Mouse (Mus musculus): ENCODE results near the gene Ift88. TPM values are rescaled to one million over a fixed set of nuclear protein-coding genes. Genes with fewer than 3 reads are reported as not detected.

Ift88 gene
- polyA plus RNA-seq, 1 experiment from 2014 or later: 1.2 TPM

DNA sequence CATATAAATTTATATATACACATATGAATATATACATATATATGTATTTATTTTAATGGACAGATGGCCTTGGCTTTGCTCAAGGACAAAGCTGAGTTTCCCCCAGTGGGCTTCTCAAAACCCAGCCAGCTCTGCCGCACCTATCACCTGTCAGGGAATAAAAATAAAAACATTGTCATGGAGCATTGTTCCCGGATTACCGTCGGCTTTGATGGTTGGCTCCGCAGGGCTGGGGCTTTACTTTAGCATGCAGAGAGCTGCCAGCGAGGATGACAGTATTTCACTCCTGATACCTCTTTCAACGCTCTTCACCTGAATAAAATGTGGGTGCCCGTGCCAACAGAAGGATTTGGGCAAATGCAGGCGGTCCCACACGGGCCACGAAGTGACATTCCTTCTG lies 110.0 kb downstream of the Ift88 start:
- no peak for ATAC-seq (ENCODE audit: insufficient read depth)
- H3K27ac ChIP-seq (replicated peaks): no peak overlapping the region
- no peak overlapping the region for H3K9ac ChIP-seq
- no peaks in the 10 kb centered on the region for H3K36me3 ChIP-seq (replicated peaks)
- no peak overlapping the region for H3K4me3 ChIP-seq (replicated peaks)
- no peak overlapping the region for H3K4me2 ChIP-seq
- H3K9me3 ChIP-seq (replicated peaks): no peaks in the 10 kb centered on the region
- 49% methylated on average over 11 of the region's 11 CpGs for WGBS (ENCODE audit: insufficient replicate concordance)
- 0 out of 2 replicates have a peak, but pooled peaks cover 3% of the 10 kb centered on the region for H3K4me1 ChIP-seq (replicated peaks)
- H3K27me3 ChIP-seq: peaks cover 10% of the 10 kb centered on the region; the same call in 1 of the 2 replicates

DNA sequence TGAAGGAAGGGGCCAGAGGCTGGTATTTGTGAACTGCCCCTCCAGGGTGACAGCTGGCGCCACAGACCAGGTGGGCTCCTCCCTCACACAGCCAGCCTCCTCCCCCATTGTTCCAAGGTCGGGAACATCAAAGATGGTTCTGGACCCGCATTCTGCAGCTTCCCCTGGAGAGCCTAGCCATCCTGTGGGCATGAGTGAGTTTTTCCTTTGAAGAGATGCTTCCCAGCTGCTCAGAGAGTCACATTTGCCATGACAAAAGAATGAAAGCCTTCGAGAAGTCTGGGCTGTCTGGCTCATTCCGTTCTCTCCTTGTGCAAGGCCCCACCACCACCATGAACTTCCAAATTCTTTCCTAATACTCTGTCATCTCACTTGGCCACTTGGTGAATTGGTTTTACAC lies 110.5 kb downstream of the Ift88 start:
- Histone ChIP-seq H3K27me3 (peaks cover 10% of the 10 kb centered on the region; the same call in 1 of the 2 replicates), H3K4me1 (replicated peaks) (0 out of 2 replicates have a peak, but pooled peaks cover 3% of the 10 kb centered on the region), H3K9ac (no peak overlapping the region), H3K9me3 (replicated peaks) (no peaks in the 10 kb centered on the region), H3K36me3 (replicated peaks) (no peaks in the 10 kb centered on the region), H3K4me3 (replicated peaks) (no peak overlapping the region), H3K27ac (replicated peaks) (no peak overlapping the region), H3K4me2 (no peak overlapping the region)
- ATAC-seq (ENCODE audit: insufficient read depth): no peak
- WGBS (ENCODE audit: insufficient replicate concordance): 35% methylated on average over 5 of the region's 5 CpGs

DNA sequence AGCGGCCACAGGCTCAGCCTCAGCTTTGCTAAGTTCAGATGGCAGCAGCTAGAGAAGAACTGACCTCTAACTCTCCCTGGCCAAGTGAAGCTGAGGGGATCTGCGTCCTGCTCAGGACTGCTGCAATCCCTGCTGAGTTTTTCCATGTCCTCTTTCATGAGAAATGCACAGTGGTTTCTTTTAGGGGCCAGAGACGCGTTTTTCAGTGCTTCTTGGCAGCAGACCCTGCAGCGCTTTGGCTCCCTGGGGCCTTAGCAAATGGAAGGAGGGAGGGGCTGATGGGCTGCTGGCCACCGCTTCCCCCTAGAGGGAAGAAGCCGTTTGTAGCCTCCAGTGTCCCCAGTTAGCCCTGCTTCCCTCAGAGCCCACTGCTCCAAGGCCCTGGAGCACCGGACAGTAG lies 111.1 kb downstream of the Ift88 start:
- no peak for ATAC-seq (ENCODE audit: insufficient read depth)

DNA sequence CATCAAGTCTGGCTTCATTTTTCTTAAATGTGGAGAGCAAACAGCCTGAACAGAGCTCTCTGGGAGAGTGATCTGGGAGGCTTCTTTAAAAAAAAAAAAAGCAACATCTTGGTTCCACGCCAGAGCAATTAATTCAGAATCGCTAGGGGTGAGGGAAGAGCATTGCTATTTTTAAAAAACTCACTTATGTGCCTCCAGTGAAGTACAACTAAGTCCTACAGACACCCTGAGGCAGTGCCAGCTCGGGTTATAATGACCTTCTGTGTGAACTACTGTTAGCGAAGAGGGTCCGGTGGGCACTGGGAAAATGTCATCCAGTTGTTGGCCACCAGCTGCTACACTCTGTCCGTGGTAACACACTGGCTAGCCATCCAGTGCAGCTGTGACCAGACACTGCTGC lies 111.8 kb downstream of the Ift88 start:
- H3K36me3 ChIP-seq (replicated peaks): no peaks in the 10 kb centered on the region
- H3K27ac ChIP-seq (replicated peaks): no peak overlapping the region
- H3K4me3 ChIP-seq (replicated peaks): no peak overlapping the region
- 56% methylated on average over 6 of the region's 6 CpGs for WGBS (ENCODE audit: insufficient replicate concordance)
- peaks cover 10% of the 10 kb centered on the region; the same call in 1 of the 2 replicates for H3K27me3 ChIP-seq
- no peak for ATAC-seq (ENCODE audit: insufficient read depth)
- H3K9me3 ChIP-seq (replicated peaks): no peaks in the 10 kb centered on the region
- H3K4me2 ChIP-seq: no peak overlapping the region
- no peak overlapping the region for H3K9ac ChIP-seq
- no peaks in the 10 kb centered on the region for H3K4me1 ChIP-seq (replicated peaks)

More for the DNA sequence above, 111.1 kb downstream of the Ift88 start:
- Histone ChIP-seq H3K27ac (replicated peaks) (no peak overlapping the region), H3K4me1 (replicated peaks) (no peaks in the 10 kb centered on the region), H3K4me3 (replicated peaks) (no peak overlapping the region), H3K36me3 (replicated peaks) (no peaks in the 10 kb centered on the region), H3K27me3 (peaks cover 10% of the 10 kb centered on the region; the same call in 1 of the 2 replicates), H3K9ac (no peak overlapping the region), H3K4me2 (no peak overlapping the region), H3K9me3 (replicated peaks) (no peaks in the 10 kb centered on the region)
- WGBS (ENCODE audit: insufficient replicate concordance): 40% methylated on average over 8 of the region's 8 CpGs

DNA sequence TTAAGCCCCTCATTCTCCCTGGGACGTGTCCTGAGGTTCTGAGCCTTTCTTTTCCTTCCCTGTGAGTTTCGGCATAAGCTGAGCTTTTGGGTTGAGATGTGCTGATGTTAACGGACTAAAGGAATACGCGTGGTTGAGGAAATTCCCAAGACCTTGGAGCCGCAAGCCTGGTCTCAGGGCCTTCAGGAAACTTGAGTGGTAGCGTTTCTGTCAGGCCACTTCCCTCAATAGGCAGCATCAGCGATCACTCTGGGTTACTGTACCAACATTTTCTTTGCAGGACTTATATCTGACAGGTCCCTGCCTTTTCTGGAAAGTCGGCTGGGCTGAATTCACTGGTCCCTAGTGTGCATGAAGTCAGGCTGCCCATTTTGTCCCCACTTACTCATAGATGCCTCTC lies 113.0 kb downstream of the Ift88 start:
- Histone ChIP-seq H3K27me3 (peaks cover 10% of the 10 kb centered on the region; the same call in 1 of the 2 replicates), H3K27ac (replicated peaks) (no peak overlapping the region)
- no peak for ATAC-seq (ENCODE audit: insufficient read depth)

DNA sequence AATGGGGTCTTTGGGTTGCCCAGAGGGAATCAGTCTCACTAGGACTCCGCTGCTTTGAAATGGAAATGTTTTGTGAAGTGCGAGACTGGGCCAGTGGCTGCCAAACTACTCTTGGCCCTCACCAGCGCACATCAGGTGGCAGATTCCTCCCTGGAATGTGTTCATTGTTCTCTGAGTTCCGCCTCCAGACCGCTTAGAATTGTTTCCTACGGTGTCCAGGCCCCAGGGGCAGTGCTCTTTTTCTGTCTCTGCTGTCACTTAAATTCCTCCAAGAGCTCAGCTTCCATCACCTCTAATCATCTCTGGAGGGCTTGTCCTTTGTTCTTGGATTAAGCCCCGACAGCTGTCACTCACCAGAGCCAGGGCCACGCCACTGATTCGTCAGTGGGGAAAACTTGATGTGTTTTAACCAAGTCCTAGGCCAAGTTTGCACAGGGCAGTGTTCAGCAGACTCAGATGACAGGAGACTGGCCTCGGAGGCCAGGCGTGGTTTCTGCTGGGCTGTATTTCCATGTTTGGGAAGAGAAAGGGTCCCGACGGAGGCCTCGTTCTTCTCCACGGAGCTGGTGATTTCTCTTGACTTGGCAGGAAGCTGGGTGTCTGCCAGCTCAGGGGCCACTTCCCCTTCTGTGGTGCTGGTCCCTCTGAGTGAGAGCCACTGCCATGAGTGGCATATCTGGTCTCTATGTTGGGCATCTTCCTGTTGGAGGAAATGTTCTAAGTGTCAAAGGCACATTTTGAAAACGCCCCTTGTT lies 113.6 kb downstream of the Ift88 start:
- H3K9ac ChIP-seq: no peak overlapping the region
- no peak for ATAC-seq (ENCODE audit: insufficient read depth)
- no peaks in the 10 kb centered on the region for H3K36me3 ChIP-seq (replicated peaks)
- H3K4me2 ChIP-seq: peak overlapping the region; percentile 29
- H3K27ac ChIP-seq (replicated peaks): no peak overlapping the region
- WGBS (ENCODE audit: insufficient replicate concordance): 29% methylated on average over 16 of the region's 16 CpGs
- no peaks in the 10 kb centered on the region for H3K4me1 ChIP-seq (replicated peaks)
- no peak overlapping the region for H3K4me3 ChIP-seq (replicated peaks)
- H3K9me3 ChIP-seq (replicated peaks): no peaks in the 10 kb centered on the region
- peaks cover 10% of the 10 kb centered on the region; the same call in 1 of the 2 replicates for H3K27me3 ChIP-seq

More for the DNA sequence above, 113.0 kb downstream of the Ift88 start:
- Histone ChIP-seq H3K4me3 (replicated peaks) (no peak overlapping the region), H3K4me1 (replicated peaks) (no peaks in the 10 kb centered on the region), H3K4me2 (no peak overlapping the region), H3K9ac (no peak overlapping the region), H3K9me3 (replicated peaks) (no peaks in the 10 kb centered on the region), H3K36me3 (replicated peaks) (no peaks in the 10 kb centered on the region)
- 58% methylated on average over 9 of the region's 9 CpGs for WGBS (ENCODE audit: insufficient replicate concordance)

DNA sequence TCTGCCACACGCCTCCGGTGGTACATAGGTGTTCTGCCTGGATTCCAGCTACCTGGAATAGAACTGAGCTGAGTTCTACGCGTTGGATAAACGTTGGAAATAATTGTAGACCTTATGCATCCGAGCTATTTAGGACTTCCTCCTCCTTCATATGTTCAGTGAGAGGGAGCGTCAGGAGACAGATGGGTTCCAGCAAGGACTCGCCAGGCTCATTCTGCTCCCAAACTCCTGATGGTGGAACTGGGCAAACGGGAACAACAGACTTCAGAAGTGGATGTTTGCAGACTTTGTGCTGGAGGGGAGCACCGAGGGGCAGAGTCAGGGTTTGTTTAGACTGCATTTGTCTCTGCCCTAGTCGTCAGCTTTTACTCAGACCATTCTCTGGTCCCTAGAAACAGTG lies 116.8 kb downstream of the Ift88 start:
- Histone ChIP-seq H3K27ac (replicated peaks) (no peak overlapping the region), H3K36me3 (replicated peaks) (no peaks in the 10 kb centered on the region), H3K4me3 (replicated peaks) (no peak overlapping the region), H3K4me2 (no peak overlapping the region), H3K4me1 (replicated peaks) (no peaks in the 10 kb centered on the region), H3K27me3 (no peaks in the 10 kb centered on the region), H3K9ac (no peak overlapping the region), H3K9me3 (replicated peaks) (no peaks in the 10 kb centered on the region)
- ATAC-seq (ENCODE audit: insufficient read depth): no peak
- WGBS (ENCODE audit: insufficient replicate concordance): 62% methylated on average over 11 of the region's 11 CpGs

DNA sequence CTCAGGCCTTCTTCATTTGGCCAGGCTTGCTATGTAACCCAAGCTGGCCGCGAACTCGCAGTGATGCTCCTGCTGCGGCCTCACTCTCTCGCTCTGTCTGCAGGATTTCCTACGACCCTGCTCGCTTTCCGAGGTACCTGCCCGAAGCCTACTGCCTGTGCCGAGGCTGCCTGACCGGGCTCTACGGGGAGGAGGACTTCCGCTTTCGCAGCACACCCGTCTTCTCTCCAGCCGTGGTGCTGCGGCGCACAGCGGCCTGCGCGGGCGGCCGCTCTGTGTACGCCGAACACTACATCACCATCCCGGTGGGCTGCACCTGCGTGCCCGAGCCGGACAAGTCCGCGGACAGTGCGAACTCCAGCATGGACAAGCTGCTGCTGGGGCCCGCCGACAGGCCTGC lies 118.4 kb downstream of the Ift88 start:
- Histone ChIP-seq H3K4me1 (replicated peaks) (0 out of 2 replicates have a peak, but pooled peaks cover 10% of the 10 kb centered on the region), H3K4me3 (replicated peaks) (no peak overlapping the region), H3K36me3 (replicated peaks) (no peaks in the 10 kb centered on the region), H3K9ac (no peak overlapping the region), H3K9me3 (replicated peaks) (no peaks in the 10 kb centered on the region), H3K27me3 (no peaks in the 10 kb centered on the region), H3K27ac (replicated peaks) (no peak overlapping the region), H3K4me2 (peak overlapping the region; percentile 36)
- ATAC-seq (ENCODE audit: insufficient read depth): no peak
- 64% methylated on average over 34 of the region's 34 CpGs for WGBS (ENCODE audit: insufficient replicate concordance)

DNA sequence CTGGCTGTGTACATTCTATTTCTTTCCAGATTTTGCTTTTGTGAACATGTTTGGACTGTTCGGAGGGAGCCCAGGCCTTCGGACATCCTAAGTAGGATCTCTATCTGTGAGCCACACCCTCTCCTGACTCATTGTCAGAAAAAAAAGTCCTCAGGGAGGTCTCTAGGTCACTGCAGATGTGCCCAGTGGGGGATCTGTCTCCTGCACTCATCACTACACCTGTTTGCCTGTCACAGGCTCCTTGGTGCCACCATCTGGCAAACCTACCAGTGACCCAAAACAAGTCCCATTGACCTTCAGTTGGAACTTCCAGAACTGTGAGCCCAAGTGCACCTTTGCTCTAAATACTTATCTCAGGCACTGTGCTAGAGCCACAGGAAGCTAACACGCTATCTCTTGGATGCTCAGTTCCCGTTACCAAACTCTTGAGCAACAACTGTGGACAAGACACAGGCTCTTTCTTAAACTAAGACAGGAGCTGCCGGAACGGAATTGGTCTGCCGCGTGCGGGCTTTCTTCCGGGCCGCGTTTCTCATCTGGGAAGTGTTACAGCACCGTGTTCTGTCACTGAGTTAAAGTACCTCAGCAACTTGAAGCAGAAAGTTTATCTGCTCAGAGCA lies 119.7 kb downstream of the Ift88 start:
- no peak for ATAC-seq (ENCODE audit: insufficient read depth)
- 51% methylated on average over 13 of the region's 13 CpGs for WGBS (ENCODE audit: insufficient replicate concordance)
- Histone ChIP-seq H3K27ac (replicated peaks) (no peak overlapping the region), H3K9ac (no peak overlapping the region), H3K4me3 (replicated peaks) (no peak overlapping the region), H3K4me2 (no peak overlapping the region), H3K4me1 (replicated peaks) (0 out of 2 replicates have a peak, but pooled peaks cover 12% of the 10 kb centered on the region), H3K36me3 (replicated peaks) (no peaks in the 10 kb centered on the region), H3K27me3 (no peaks in the 10 kb centered on the region), H3K9me3 (replicated peaks) (no peaks in the 10 kb centered on the region)

DNA sequence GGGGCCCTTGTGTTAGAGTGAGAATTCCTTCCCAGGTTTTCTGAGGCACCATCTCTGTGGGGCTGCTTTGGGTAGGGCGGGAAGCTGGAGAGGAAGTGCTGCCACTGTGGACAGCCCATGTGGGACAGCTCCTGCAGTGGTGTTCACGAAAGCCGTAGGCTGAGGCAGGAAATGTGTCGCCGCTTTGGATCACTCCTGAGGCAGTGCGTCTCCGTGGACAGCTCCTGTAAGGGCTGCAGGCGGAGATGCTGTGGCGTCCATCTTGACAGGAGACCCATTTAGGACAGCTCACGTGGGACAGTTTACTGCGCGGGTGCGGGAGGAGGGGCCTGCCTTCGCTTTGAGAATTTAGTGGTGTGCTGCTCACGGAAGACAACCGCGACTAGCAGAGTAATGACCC lies 121.7 kb downstream of the Ift88 start:
- Histone ChIP-seq H3K27ac (replicated peaks) (no peak overlapping the region), H3K36me3 (replicated peaks) (peaks cover 11% of the 10 kb centered on the region; the same call in 1 of the 2 replicates), H3K27me3 (no peaks in the 10 kb centered on the region), H3K4me2 (no peak overlapping the region), H3K9me3 (replicated peaks) (no peaks in the 10 kb centered on the region), H3K4me1 (replicated peaks) (0 out of 2 replicates have a peak, but pooled peaks cover 12% of the 10 kb centered on the region), H3K4me3 (replicated peaks) (no peak overlapping the region), H3K9ac (no peak overlapping the region)
- ATAC-seq (ENCODE audit: insufficient read depth): no peak
- WGBS (ENCODE audit: insufficient replicate concordance): 74% methylated on average over 17 of the region's 17 CpGs

DNA sequence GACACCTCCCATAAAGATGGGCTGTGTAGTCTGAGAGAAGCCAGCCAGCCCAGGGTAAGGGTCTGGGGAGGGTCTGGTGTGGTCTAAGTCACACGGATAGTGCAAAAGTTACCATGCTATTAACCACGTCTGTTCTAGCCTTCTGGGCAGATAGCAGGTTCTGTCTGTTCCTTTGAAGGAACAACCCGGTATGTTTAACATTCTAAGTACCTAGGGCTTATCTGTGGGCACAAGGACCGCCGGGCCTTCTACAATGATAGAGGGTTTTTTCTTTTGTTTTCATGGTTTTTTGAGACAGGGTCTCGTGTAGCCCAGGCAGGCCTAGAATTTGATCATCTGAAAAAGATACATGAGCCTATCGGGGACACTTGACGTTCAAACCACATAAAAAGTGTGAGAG lies 122.3 kb downstream of the Ift88 start:
- Histone ChIP-seq H3K36me3 (replicated peaks) (peaks cover 11% of the 10 kb centered on the region; the same call in 1 of the 2 replicates), H3K9ac (no peak overlapping the region), H3K27me3 (no peaks in the 10 kb centered on the region), H3K9me3 (replicated peaks) (no peaks in the 10 kb centered on the region), H3K4me1 (replicated peaks) (0 out of 2 replicates have a peak, but pooled peaks cover 12% of the 10 kb centered on the region), H3K27ac (replicated peaks) (no peak overlapping the region), H3K4me2 (no peak overlapping the region), H3K4me3 (replicated peaks) (no peak overlapping the region)
- WGBS (ENCODE audit: insufficient replicate concordance): 47% methylated on average over 8 of the region's 8 CpGs
- no peak for ATAC-seq (ENCODE audit: insufficient read depth)
